Mouse (Mus musculus): Measurements from ENCODE around the gene Gsta3.
A peak's percentile ranks its signal among the peaks of the same experiment; 100 is the strongest.
"Not testable (repeated sequence)": the region's sequence is repeated elsewhere in the genome, so short reads cannot be mapped to it uniquely, and the experiment has no call there.

Gsta3 gene

DNA sequence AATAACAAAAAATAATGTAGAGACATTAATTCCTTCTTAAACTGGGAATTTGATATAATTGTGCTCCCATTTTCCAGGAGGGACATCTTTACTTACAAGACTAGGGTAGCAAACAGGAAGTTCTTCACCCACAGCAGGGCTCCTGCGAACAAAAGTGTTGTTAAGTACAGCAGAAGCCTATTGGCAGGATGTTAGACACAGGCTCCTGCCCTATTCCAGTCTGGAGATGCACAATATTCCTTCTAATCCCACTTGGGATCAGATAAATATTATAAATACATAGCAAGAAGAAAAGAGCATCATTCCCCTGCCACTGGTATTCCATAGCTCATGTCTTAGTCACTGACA lies 12.9 kb downstream of the Gsta3 start:
- DNase-seq (ENCODE audit: low read depth in 1 of 2, low spot score in 2 of 2) = no peak

DNA sequence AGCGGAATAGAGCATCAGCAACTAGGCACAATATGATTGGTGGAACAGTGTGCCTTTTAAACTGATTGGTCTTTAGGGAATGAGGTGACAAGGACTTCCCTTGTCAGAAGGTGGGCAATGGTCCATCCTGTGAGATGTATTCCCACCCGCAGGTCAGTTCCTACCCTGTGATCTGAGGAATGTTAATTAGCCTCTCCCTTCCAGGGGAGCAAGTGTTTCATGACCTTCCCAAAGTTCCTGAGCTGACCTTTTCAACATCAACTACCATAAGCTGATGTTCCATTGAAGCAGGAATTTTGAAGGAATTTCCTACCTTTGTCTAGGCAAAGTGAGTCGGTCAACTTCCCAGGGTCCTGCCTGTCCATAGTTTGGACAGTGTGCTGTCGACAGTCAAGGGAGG lies 13.5 kb downstream of the Gsta3 start:
- DNase-seq (ENCODE audit: low read depth in 1 of 2, low spot score in 2 of 2) = no peak

DNA sequence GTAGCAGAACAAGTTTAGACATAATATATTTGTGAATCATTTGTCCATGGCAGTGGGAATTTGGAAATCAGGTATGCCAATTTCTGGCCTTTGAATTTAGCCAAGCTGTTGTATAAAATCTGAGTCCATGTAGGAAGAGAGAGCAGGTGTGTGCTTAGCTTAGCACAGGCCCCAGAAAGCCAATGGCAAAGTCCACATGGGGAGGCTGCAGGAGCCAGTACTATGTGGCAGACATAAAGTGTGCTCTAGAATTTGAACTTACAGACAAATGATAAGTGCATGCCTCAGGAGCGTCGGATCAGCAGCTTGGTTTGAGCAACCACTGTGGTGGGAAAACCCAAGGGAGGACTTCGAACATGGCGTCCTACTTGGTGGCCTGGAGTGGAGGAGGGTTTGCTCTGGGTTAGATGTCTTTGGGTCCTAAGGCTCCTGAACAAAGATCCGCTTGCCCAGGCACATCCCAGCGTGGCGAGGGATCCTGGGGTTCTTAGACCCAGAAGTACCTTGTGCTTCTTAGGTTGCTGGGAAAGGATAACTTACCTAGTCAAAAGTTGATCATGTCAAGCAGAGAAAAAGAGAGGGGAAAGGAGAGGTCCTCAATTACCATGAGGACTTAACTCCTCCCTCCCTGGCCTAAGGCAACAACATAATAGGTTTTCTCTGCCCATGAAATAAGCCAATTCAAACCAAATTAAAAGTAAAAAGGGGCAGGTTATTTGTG lies 15.4 kb downstream of the Gsta3 start:
- no peak for DNase-seq (ENCODE audit: low read depth in 1 of 2, low spot score in 2 of 2)

DNA sequence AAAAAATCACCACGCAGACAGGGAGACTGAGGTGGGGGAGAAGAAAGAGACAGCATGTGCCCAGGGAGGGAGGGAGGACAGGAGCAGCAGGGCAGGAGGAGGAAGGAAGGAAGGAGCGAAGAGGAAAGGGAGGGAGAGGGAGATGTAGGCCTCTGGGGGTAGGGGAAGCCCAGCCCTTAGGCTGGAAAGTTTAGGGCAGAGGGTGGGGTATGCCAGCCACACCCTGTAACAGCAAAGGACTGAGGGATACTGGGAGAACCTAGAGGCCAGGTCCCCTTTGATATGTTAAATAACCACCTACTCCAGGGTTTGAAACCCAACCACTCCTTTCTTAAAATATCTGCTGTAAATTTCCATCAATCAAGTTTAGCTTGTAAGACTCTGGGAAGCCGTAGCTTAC lies 16.0 kb downstream of the Gsta3 start:
- DNase-seq (ENCODE audit: low read depth in 1 of 2, low spot score in 2 of 2) = no peak

DNA sequence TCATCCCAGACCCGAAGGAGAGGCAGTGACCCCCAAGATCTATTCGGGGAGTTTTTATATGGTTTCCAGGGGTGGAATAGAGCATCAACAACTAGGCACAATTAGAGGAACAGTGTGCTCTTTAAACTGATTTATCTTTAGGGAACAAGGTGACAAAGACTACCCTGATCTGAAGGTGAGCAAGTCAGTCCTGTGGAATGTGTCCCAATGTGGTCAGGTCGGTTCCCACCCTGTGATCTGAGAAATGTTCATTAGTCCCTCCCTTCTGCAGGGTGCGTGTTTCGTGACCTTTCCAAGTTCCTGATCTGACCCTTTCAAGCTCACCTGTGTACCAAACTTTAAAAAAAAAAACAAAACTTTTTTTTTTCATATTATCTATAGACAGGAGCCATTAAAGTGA lies 16.5 kb downstream of the Gsta3 start:
- DNase-seq (ENCODE audit: low read depth in 1 of 2, low spot score in 2 of 2) = no peak

DNA sequence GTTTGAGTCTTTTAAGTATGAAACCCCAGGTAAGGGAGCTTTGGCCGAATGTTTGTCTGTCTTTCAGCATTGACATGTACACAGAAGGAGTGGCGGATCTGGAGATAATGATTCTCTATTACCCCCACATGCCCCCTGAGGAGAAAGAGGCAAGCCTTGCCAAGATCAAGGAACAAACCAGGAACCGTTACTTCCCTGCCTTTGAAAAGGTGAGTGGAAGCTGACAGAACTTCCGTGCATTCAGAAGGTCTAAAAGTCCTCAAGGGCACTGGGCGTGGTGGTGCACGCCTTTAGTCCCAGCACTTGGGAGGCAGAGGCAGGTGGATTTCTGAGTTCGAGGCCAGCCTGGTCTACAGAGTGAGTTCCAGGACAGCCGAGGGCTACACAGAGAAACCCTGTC lies 19.6 kb downstream of the Gsta3 start:
- not testable (repeated sequence) for DNase-seq (ENCODE audit: low read depth in 1 of 2, low spot score in 2 of 2)

DNA sequence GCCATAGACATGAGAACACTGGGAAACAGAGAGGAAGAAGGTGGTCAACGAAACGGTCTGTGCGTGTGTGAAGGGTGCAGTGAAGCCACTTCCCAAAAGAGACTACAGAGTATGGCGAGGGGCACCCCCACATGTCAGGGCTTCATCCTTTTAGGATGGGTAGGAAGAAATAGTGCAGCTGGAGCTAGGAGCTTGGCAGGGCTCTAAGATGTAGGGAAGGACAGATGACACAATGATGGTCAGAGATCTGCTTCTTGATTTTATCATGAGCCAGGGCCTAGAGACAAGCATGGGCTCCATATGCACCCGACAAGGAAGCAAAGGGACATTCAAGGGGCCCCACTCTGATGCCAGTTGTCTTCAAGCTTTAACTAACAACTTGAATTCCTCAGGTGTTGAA lies 22.0 kb downstream of the Gsta3 start:
- DNase-seq (ENCODE audit: low read depth in 1 of 2, low spot score in 2 of 2) = no peak

DNA sequence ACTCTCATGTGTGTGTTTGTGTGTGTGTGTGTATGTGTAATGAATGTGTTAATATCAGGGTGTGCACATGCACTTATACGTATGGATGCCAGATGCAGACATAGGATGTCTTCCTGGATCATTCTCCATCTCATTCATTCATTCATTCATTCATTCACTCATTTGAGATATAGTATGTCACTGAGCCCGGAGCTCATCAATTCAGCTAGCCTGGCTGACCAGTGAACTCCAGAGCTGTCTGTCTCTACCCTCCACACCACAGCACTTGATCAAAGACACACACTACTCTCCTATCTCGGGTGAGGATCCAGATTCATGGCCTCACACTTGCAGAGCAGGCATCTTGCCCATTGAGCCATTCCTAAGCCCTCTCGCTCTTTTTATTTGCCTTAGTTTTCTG lies 23.6 kb downstream of the Gsta3 start:
- no peak for DNase-seq (ENCODE audit: low read depth in 1 of 2, low spot score in 2 of 2)

DNA sequence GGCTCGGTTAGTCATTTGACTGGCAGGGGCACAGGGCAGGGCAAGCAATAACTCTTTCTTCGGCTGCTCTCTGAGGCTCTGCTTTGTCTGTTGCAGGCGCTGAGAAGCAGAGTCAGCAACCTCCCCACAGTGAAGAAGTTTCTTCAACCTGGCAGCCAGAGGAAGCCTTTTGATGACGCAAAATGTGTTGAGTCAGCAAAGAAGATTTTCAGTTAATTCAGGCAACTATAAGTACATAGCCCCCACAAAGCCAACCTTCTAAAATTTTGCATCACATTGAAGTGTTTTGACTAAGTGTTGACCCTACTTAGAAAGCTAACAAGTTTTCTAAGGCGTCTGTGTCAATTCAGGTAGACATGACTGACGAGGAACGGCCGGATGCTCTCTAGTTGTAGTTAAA lies 24.4 kb downstream of the Gsta3 start:
- DNase-seq (ENCODE audit: low read depth in 1 of 2, low spot score in 2 of 2) = no peak

DNA sequence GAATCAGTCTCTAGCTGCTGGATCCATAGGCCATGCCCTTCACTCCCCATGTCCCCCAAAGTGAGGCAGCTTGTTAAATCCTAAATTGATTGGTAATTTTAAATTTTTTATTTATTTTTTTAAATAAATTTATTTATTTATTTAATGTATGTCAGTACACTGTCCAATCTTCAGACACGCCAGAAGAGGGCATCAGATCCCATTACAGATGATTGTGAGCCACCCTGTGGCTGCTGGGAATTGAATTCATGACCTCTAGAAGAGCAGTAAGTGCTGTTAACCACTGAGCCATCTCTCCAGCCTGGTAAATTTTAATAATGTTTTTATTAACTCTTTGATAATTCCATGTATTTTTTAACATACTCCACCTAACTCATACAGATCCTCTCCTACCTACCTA lies 26.4 kb downstream of the Gsta3 start:
- DNase-seq (ENCODE audit: low read depth in 1 of 2, low spot score in 2 of 2) = no peak

DNA sequence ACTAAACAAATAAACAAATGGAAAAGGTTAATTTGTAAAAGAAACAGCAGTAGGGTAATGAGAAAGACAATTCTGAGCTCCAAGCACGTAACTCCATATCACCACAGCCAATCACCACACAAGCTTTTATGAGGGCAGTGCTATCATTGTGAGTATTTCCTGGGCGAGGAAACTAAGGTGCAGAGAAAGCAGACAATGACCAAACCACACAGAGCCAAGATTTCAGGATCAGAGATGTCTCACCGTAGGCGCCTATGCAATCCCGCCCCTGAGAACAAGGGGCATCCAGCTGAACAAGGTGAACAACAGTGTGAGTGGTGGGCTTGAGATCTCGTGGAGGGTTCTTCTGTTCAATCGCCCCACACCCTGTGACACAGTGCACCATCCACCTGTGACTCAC lies 27.1 kb downstream of the Gsta3 start:
- DNase-seq (ENCODE audit: low read depth in 1 of 2, low spot score in 2 of 2) = not testable (repeated sequence)

DNA sequence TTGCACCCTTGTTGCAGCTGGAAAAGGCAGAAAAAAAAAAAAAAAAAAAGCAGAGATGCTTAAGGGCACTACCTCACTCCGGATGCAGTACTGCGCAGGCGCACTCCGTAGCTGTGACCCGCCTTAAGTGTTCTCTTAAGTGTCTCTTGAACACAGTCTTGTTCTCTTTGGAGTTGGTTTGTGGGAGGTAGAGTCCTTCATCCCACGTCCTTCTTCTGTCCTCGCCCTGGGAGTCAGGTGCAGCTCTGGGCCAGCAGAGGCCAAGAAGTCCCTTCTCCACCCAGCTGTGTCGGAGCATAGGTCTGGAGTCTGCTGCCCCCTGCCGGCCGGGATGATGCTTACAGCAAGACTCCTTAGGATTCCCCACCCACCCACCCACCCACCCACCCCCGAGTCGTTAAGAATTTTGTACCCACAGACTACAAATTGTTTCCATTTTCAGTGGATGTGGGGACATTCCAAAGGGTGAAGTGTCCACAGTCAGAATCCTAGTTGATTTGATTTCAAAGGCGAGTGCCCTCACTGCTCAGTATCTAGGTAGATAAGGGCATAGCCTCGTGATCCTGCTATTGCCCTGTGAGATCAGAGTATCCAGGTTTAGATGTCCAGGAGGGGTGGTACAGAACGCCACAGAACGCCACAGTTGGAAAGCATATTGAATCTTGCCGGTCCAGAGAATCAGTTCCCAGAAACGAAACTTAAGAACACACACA lies 31.1 kb downstream of the Gsta3 start:
- DNase-seq (ENCODE audit: low read depth in 1 of 2, low spot score in 2 of 2) = peak in 1 of 2 experiments; percentile 21

DNA sequence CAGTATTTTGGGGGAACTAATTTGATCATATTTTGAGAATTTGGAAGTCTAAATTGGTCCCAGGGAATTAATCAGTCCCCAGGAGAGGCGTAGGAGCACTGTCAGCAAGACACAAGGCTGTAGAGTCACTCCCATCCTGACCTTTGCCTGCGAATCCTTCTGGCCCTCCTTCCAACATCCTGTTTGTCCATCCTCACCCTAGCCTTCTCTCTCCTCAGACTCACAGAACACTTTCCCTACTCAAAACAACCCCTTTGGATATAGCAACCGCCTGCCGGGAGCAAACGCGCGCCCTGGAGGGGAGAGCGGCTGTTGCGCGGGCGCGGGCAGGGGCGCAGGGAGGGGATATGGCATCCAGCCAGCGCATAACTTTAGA lies 31.7 kb downstream of the Gsta3 start:
- DNase-seq (ENCODE audit: low read depth in 1 of 2, low spot score in 2 of 2) = no peak

DNA sequence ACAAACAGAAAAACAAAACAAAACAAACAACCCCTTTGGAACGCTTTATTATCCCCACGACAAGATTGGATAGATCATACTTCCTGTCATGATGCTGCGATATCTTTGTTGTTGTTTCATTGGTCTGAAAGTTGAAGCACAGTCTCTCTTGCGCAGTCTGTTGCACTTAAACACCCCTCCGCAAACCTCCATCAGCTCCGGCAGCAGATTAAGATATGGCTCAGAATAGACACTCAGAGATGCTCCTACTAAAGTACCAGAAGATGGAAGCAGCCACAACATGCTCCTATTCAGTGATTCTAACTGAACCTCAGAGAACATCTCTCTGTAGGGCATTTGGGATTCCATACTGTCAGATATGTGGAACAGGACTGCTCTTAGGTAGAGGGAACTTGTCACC lies 32.7 kb downstream of the Gsta3 start:
- DNase-seq (ENCODE audit: low read depth in 1 of 2, low spot score in 2 of 2) = no peak

DNA sequence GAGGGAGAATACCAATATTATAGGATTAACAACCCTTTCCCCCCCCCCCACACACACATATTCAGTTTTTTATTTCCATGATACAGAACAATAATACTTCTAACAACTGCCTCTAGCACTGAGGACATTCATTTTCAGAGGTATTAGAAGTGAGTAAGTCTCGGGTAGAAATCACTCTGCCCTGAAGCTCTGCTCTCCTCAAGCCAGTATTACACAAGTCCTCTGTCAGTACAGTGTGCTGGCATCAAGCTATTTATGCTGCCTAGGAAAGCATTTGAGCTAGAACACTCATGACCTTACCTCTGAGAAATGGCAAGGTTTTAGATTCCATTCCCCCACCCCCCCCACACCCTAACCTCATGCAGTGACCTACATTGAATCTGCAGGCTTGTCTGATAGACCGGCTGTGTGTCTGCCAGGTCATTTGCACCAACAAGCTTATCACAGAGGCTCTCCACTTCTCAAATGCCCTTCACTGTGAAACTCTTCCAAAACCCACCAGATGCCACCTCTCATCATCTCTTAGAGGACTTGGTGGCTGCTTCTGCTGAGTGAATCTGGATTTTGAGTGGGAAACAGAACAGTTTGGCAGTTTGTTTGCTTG lies 34.1 kb downstream of the Gsta3 start:
- no peak for DNase-seq (ENCODE audit: low read depth in 1 of 2, low spot score in 2 of 2)

DNA sequence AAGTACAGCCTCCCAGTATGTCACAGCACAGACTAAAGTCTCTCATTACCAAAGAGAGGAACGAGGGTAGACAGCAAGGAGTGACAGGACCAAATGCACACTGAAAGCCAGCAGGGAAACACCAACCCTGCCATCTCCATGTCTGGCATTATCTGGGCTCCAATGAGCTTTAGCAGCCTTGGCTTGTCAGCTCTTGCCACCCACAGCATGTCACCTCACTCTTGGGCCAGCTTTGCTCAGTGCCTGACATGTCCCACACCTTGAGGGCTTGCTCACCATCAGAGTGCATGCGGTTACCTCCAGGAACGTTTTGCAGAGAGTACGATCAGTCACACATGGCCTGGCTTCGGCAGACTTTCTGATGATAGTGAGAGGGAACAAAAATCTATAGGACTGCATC lies 35.0 kb downstream of the Gsta3 start:
- DNase-seq (ENCODE audit: low read depth in 1 of 2, low spot score in 2 of 2) = not testable (repeated sequence)

DNA sequence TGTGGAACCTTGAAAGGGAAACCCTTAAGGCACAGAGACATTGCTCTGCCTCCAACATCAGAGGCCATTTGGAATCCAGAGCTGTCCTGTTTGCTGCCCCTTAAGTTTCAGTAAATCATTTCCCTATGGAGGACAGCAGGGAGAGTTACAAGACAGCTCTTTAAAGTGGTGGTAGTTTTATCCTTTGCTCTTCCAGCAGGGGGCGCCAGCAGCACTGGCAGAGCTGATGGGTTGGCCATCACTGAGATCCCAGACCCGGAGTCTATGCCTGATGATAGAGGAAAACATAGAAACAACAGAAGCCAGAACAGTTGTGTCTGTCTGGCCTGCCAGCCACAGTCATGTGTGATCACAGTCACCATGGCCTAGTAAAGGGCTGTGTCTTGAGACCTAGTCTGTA lies 35.8 kb downstream of the Gsta3 start:
- DNase-seq (ENCODE audit: low read depth in 1 of 2, low spot score in 2 of 2) = not testable (repeated sequence)

DNA sequence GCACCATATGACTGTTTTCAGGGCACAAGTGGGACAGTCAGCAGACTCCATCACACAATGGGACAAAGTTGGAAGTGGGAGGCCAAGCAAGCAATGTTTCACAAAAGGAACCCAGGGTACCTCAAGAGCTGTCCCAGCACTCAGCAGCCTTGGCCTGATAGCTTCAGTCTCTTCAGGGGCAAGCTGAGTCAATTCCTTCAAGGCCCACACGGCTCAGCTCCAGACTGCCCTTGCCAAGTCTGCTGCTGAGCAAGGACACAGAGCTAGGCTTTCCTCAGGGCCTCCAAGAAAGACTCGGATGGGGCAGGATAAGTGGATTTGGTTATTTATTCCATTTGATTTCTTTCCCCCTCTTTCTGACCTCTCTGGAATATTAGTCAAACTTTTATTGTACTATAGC lies 39.9 kb downstream of the Gsta3 start:
- no peak for DNase-seq (ENCODE audit: low read depth in 1 of 2, low spot score in 2 of 2)

DNA sequence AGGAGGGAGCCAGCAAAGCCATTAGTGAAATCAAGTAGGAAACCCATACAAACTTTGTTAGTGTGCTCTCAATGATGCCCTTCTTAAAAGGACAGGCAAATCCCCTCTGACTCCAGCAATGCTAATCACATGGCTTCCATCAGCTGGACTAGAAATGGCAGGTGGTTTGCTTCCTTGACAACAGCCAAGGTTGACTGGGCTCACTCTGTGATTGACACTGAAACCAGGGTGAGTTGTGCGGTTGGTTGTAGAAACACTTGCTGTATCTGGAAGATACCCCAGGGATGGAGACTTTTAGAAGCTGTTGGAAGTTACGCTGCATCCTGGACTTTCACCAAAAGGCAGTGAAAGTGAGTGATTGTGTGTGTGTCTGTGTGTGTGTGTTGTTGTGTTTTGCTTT lies 44.3 kb downstream of the Gsta3 start:
- not testable (repeated sequence) for DNase-seq (ENCODE audit: low read depth in 1 of 2, low spot score in 2 of 2)

DNA sequence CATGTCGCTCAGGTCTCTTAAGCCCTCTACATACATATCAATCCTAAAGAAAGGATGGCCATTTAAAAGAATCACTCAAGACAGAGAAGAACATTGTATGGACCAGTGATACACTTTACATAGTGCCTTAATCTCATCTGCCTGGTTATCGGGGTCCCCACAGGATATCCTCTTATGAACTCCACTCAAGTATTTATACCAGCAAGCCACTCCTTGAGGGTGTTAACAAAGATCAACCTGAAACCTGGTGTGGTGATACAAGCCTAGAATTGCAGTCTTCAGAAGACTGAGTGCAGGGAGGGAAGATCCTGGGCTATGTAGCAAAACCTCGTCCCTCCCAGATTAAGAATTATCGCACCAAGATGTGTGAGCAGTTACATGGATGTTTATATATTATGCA lies 51.0 kb downstream of the Gsta3 start:
- no peak for DNase-seq (ENCODE audit: low read depth in 1 of 2, low spot score in 2 of 2)

DNA sequence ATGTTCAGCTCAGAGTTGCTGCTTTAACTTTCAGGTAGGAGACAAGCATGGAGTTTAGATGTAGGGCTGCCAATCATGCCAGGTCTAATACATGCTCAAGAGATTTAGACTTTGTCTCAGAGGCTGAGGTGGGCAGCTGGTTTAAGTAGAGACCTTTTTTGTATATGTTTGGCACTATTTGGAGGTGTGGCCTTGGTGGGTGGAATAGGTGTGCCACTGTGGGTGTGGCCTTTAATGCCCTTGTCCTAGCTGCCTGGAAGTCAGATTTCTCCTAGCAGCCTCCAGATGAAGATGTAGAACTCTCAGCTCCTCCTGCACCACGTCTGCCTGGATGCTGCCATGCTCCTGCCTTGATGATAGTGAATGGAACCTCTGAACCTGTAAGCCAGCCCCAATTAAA lies 52.2 kb downstream of the Gsta3 start:
- no peak for DNase-seq (ENCODE audit: low read depth in 1 of 2, low spot score in 2 of 2)

DNA sequence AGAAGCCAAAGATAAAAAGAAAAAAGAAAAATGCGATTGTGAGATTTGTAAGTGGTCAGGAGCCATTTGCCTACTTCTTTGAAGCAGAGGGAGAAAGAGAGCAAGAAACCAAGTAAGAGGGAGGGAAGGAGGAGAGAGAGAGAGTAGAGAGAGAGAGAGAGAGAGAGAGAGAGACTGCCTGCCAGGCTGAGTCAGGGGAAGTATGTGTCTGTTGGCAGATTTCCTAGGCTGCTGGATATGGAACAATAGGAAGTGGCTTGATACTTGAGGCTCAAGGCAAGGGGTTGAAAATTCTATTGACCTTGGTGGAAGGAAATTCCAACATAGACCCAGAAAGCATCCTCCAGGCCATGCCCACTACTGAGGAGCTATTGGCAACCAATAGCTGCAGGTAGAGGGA lies 55.8 kb downstream of the Gsta3 start:
- DNase-seq (ENCODE audit: low read depth in 1 of 2, low spot score in 2 of 2) = no peak

DNA sequence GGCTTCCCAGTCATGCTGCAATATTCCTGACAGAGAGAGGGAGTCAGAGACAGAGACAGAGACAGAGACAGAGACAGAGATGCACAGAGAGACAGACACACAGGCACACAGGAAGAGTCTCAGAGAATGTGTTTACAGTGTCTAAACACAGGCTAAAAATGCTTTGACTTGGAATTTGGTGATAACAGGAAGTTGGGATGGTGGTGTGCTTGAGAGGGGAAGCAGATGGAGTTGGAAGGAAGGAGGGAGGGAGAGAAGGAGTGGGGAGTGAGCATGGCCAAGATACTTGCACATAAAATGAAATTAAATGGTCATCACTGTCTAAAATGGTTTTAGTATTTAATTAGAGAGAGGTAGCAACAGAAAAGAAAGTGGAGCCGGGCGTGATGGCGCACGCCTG lies 57.7 kb downstream of the Gsta3 start:
- DNase-seq (ENCODE audit: low read depth in 1 of 2, low spot score in 2 of 2) = no peak
